Mouse (Mus musculus): ENCODE results near the gene Mdm2. TPM values are rescaled to one million over a fixed set of nuclear protein-coding genes. Genes with fewer than 3 reads are reported as not detected.

Gene Mdm2
- polyA plus RNA-seq, 1 experiment from 2014 or later, result 39.7 TPM

DNA sequence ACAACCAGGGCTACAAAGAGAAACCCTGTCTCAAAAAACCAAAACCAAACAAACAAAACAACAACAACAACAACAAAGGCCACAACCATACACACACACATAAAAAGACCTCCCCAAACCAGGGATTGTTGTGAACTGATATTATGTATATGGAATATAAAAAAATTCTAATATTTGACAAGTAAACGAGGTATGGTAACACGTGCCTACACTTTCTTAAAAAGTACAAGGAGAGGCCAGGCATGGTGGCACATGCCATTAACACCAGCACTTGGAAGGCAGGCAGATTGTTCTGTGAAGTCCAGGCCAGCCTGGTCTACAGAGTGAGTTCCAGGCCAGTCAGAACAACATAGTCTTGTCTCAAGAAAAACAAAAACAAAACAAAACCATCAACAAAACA lies 32.6 kb upstream of the Mdm2 start:
- ATAC-seq (replicated peaks; ENCODE audit: low FRiP score, low TSS enrichment, low read depth) (no peak), DNase-seq (ENCODE audit: low spot score) (no peak)
- no peak overlapping the region for H3K27ac ChIP-seq (ENCODE audit: low read depth)
- H3K9me3 ChIP-seq (ENCODE audit: control insufficient read depth, low read length), result 0 out of 2 replicates have a peak, but pooled peaks cover 2% of the 10 kb centered on the region
- WGBS, result 94% methylated on average over 2 of the region's 2 CpGs
- peaks cover 22% of the 10 kb centered on the region for H3K36me3 ChIP-seq (ENCODE audit: control insufficient read depth, insufficient read depth, low read length)
- no peak overlapping the region for H3K4me3 ChIP-seq (ENCODE audit: low read depth, low read length)
- H3K4me1 ChIP-seq (replicated peaks; ENCODE audit: control insufficient read depth, insufficient read depth, low read length), result peaks cover 3% of the 10 kb centered on the region; the same call in 1 of the 2 replicates
- no peaks in the 10 kb centered on the region for H3K27me3 ChIP-seq (replicated peaks; ENCODE audit: control insufficient read depth, insufficient read depth, low read length)
- no peak overlapping the region for H3K4me2 ChIP-seq (ENCODE audit: low read length)
- no peak overlapping the region for H3K9ac ChIP-seq (ENCODE audit: low read length)

GRCm38 (mm10) chr10:117742618-117743017 lies 32.1 kb upstream of the Mdm2 start:
- no peak overlapping the region for H3K4me3 ChIP-seq (ENCODE audit: low read depth, low read length)
- H3K9me3 ChIP-seq (ENCODE audit: control insufficient read depth, low read length), result 0 out of 2 replicates have a peak, but pooled peaks cover under 1% of the 10 kb centered on the region
- no peak overlapping the region for H3K9ac ChIP-seq (ENCODE audit: low read length)
- H3K4me1 ChIP-seq (replicated peaks; ENCODE audit: control insufficient read depth, insufficient read depth, low read length), result peaks cover 3% of the 10 kb centered on the region; the same call in 1 of the 2 replicates
- H3K4me2 ChIP-seq (ENCODE audit: low read length), result no peak overlapping the region
- WGBS, result 86% methylated on average over 4 of the region's 4 CpGs
- no peak overlapping the region for H3K27ac ChIP-seq (ENCODE audit: low read depth)
- H3K36me3 ChIP-seq (ENCODE audit: control insufficient read depth, insufficient read depth, low read length), result peaks cover 26% of the 10 kb centered on the region
- H3K27me3 ChIP-seq (replicated peaks; ENCODE audit: control insufficient read depth, insufficient read depth, low read length), result no peaks in the 10 kb centered on the region
- no peak for ATAC-seq (replicated peaks; ENCODE audit: low FRiP score, low TSS enrichment, low read depth)
- no peak for DNase-seq (ENCODE audit: low spot score)

DNA sequence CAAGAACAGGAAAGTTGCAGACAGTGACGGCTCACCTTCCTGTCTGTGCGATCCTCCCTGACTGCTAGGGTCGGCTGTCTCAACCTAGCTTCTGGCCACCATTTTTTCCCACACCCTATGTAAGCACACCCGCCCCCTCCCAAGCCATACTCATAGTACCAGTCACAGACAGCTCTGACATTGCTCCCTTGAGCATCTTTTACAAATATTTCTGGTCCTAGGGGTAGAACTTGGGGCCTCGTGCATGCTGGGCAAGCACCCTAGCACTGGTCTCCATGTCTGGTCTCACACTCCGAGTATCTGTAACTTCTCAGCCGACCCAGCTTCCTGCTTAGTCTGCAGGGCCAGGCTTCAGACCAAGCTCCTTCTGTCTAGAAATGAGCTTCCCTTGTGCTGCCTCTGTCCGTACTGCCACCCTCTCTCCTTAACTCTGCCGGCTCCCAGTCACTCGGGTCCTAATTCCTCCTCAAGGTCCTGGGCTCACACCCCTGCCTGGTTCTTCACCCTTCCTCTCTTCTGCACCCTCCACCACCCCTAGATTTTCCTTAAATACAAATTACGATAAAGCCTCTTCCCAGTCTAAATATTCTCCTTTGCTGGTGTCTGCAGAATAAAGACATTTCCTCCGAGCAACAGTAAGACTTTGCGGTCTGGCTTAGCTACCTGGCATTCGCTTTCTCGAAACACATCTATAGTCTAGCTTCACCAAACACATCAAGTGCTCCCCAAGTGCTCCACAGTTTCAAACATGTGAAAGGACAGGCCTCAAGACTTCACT lies 31.3 kb upstream of the Mdm2 start:
- Histone ChIP-seq H3K4me1 (replicated peaks; ENCODE audit: control insufficient read depth, insufficient read depth, low read length) (peaks cover 3% of the 10 kb centered on the region; the same call in 1 of the 2 replicates), H3K27ac (ENCODE audit: low read depth) (no peak overlapping the region), H3K36me3 (ENCODE audit: control insufficient read depth, insufficient read depth, low read length) (peaks cover 33% of the 10 kb centered on the region), H3K9ac (ENCODE audit: low read length) (no peak overlapping the region), H3K27me3 (replicated peaks; ENCODE audit: control insufficient read depth, insufficient read depth, low read length) (no peaks in the 10 kb centered on the region), H3K4me2 (ENCODE audit: low read length) (no peak overlapping the region), H3K9me3 (ENCODE audit: control insufficient read depth, low read length) (no peaks in the 10 kb centered on the region), H3K4me3 (ENCODE audit: low read depth, low read length) (no peak overlapping the region)
- ATAC-seq (replicated peaks; ENCODE audit: low FRiP score, low TSS enrichment, low read depth) (no peak), DNase-seq (ENCODE audit: low spot score) (no peak)
- 82% methylated on average over 15 of the region's 15 CpGs for WGBS

GRCm38 (mm10) chr10:117740921-117741320 lies 30.4 kb upstream of the Mdm2 start:
- 86% methylated on average over 9 of the region's 9 CpGs for WGBS
- no peak for DNase-seq (ENCODE audit: low spot score)
- no peak overlapping the region for H3K27ac ChIP-seq (ENCODE audit: low read depth)
- no peaks in the 10 kb centered on the region for H3K9me3 ChIP-seq (ENCODE audit: control insufficient read depth, low read length)
- peaks cover 3% of the 10 kb centered on the region; the same call in 1 of the 2 replicates for H3K4me1 ChIP-seq (replicated peaks; ENCODE audit: control insufficient read depth, insufficient read depth, low read length)
- no peak overlapping the region for H3K9ac ChIP-seq (ENCODE audit: low read length)
- H3K27me3 ChIP-seq (replicated peaks; ENCODE audit: control insufficient read depth, insufficient read depth, low read length), result no peaks in the 10 kb centered on the region
- no peak overlapping the region for H3K4me2 ChIP-seq (ENCODE audit: low read length)
- ATAC-seq (replicated peaks; ENCODE audit: low FRiP score, low TSS enrichment, low read depth), result no peak
- H3K4me3 ChIP-seq (ENCODE audit: low read depth, low read length), result no peak overlapping the region
- H3K36me3 ChIP-seq (ENCODE audit: control insufficient read depth, insufficient read depth, low read length), result peaks cover 41% of the 10 kb centered on the region

GRCm38 (mm10) chr10:117740171-117740570 lies 29.6 kb upstream of the Mdm2 start:
- no peak overlapping the region for H3K27ac ChIP-seq (ENCODE audit: low read depth)
- peaks cover 3% of the 10 kb centered on the region; the same call in 1 of the 2 replicates for H3K4me1 ChIP-seq (replicated peaks; ENCODE audit: control insufficient read depth, insufficient read depth, low read length)
- no peak overlapping the region for H3K4me2 ChIP-seq (ENCODE audit: low read length)
- WGBS, result 94% methylated on average over 10 of the region's 10 CpGs
- peaks cover 41% of the 10 kb centered on the region for H3K36me3 ChIP-seq (ENCODE audit: control insufficient read depth, insufficient read depth, low read length)
- H3K9me3 ChIP-seq (ENCODE audit: control insufficient read depth, low read length), result no peaks in the 10 kb centered on the region
- DNase-seq (ENCODE audit: low spot score) (no peak), ATAC-seq (replicated peaks; ENCODE audit: low FRiP score, low TSS enrichment, low read depth) (no peak)
- H3K4me3 ChIP-seq (ENCODE audit: low read depth, low read length), result no peak overlapping the region
- H3K9ac ChIP-seq (ENCODE audit: low read length), result no peak overlapping the region
- H3K27me3 ChIP-seq (replicated peaks; ENCODE audit: control insufficient read depth, insufficient read depth, low read length), result no peaks in the 10 kb centered on the region

GRCm38 (mm10) chr10:117739648-117739948 lies 29.0 kb upstream of the Mdm2 start:
- Histone ChIP-seq H3K4me2 (ENCODE audit: low read length) (no peak overlapping the region), H3K36me3 (ENCODE audit: control insufficient read depth, insufficient read depth, low read length) (peaks cover 41% of the 10 kb centered on the region), H3K9me3 (ENCODE audit: control insufficient read depth, low read length) (no peaks in the 10 kb centered on the region), H3K4me1 (replicated peaks; ENCODE audit: control insufficient read depth, insufficient read depth, low read length) (no peaks in the 10 kb centered on the region), H3K9ac (ENCODE audit: low read length) (no peak overlapping the region), H3K4me3 (ENCODE audit: low read depth, low read length) (no peak overlapping the region), H3K27ac (ENCODE audit: low read depth) (no peak overlapping the region), H3K27me3 (replicated peaks; ENCODE audit: control insufficient read depth, insufficient read depth, low read length) (no peaks in the 10 kb centered on the region)
- ATAC-seq (replicated peaks; ENCODE audit: low FRiP score, low TSS enrichment, low read depth) (no peak), DNase-seq (ENCODE audit: low spot score) (no peak)
- WGBS, result 93% methylated on average over 6 of the region's 6 CpGs

GRCm38 (mm10) chr10:117738928-117739647 lies 28.5 kb upstream of the Mdm2 start:
- peaks cover 41% of the 10 kb centered on the region for H3K36me3 ChIP-seq (ENCODE audit: control insufficient read depth, insufficient read depth, low read length)
- H3K9me3 ChIP-seq (ENCODE audit: control insufficient read depth, low read length), result no peaks in the 10 kb centered on the region
- H3K27me3 ChIP-seq (replicated peaks; ENCODE audit: control insufficient read depth, insufficient read depth, low read length), result no peaks in the 10 kb centered on the region
- H3K4me3 ChIP-seq (ENCODE audit: low read depth, low read length), result no peak overlapping the region
- WGBS, result 93% methylated on average over 15 of the region's 15 CpGs
- H3K4me1 ChIP-seq (replicated peaks; ENCODE audit: control insufficient read depth, insufficient read depth, low read length), result no peaks in the 10 kb centered on the region
- DNase-seq (ENCODE audit: low spot score), result no peak
- H3K4me2 ChIP-seq (ENCODE audit: low read length), result no peak overlapping the region
- no peak for ATAC-seq (replicated peaks; ENCODE audit: low FRiP score, low TSS enrichment, low read depth)
- no peak overlapping the region for H3K9ac ChIP-seq (ENCODE audit: low read length)
- H3K27ac ChIP-seq (ENCODE audit: low read depth), result no peak overlapping the region

DNA sequence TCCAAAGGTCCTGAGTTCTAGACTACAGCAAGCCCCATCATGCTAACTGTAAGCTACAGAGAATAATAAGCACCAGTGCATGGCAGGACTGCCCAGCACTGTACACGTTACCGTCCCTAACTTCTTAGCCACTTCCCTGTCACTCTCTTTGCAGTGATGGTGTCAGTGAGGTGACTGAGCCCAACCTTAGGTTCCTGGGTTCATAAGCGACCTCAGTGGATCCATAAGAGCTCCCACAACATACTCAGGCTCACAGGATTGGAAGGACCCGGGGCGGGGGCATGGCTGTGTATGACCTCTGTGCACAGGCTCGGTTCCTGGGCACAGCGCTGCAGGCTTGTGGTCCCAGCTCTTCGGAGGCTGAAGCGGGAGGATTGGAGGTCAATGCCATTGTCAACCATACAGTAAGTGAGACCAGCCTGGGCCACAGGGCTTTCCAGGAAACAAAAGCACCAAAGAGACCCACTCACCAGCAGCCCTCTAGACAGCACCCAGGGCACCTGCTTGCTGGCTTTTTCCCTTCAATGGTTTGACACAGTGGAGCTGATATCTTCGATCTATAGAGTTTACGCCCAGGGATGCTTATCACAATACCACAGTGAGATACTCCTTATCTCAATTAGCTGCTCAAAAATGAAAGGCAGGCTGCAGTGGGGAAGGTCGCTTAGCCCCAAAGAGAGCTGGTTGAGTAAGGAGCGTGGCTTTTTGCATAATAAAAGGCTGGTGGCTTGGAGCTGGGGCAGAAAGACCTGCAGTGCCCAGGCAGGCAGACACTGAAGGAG lies 27.8 kb upstream of the Mdm2 start:
- no peak for ATAC-seq (replicated peaks; ENCODE audit: low FRiP score, low TSS enrichment, low read depth)
- Histone ChIP-seq H3K36me3 (ENCODE audit: control insufficient read depth, insufficient read depth, low read length) (peaks cover 41% of the 10 kb centered on the region), H3K27ac (ENCODE audit: low read depth) (no peak overlapping the region), H3K4me3 (ENCODE audit: low read depth, low read length) (no peak overlapping the region), H3K9me3 (ENCODE audit: control insufficient read depth, low read length) (no peaks in the 10 kb centered on the region), H3K4me2 (ENCODE audit: low read length) (no peak overlapping the region), H3K9ac (ENCODE audit: low read length) (no peak overlapping the region), H3K4me1 (replicated peaks; ENCODE audit: control insufficient read depth, insufficient read depth, low read length) (no peaks in the 10 kb centered on the region), H3K27me3 (replicated peaks; ENCODE audit: control insufficient read depth, insufficient read depth, low read length) (no peaks in the 10 kb centered on the region)
- 89% methylated on average over 13 of the region's 13 CpGs for WGBS
- DNase-seq (ENCODE audit: low spot score), result no peak
